Mouse (Mus musculus): ENCODE measurements around the gene Sema3b.

The Sema3b gene

DNA sequence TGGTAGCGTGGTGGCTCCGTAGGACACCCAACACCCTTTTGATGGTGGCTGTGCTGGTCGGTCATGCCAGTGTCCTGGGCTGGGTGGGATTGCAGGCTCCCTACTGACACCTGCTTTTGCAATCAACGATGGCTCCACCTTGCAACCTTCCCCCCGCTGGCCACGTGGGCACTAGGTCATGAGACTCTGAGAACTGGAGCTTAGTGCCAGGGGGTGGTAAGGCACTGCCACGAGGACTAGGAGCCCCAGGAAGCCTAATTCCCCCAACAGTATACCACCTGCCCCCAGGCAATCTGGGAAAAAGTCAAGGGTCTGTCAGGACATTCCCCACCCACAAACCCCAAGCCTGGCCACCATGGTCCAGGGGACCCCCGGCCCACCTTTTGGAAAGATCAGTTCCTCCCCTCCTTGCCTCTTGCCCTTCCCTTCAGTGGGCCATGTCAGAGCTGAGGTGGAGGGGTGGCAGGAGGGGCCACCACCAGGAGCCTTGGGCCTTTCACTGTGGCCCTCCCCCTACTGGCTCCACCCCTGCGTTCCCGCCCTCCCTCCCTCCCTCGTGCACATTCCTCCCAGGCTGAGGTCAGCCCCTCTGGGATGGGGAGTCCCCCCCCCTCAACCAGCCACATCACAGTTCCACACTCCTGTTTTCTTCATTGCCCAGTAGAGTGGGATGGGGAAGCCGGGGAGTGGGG lies at the start of gene Sema3b:
TSS of gene Sema3b (minus strand) at position 489 of the 692 bp plus-strand sequence.
- peak; percentile 52 to 70 for DNase-seq

- DNase-seq: no peak
These were observed 49.1 kb upstream of the Sema3b start for GRCm38 (mm10) chr9:107658096-107658495.

DNA sequence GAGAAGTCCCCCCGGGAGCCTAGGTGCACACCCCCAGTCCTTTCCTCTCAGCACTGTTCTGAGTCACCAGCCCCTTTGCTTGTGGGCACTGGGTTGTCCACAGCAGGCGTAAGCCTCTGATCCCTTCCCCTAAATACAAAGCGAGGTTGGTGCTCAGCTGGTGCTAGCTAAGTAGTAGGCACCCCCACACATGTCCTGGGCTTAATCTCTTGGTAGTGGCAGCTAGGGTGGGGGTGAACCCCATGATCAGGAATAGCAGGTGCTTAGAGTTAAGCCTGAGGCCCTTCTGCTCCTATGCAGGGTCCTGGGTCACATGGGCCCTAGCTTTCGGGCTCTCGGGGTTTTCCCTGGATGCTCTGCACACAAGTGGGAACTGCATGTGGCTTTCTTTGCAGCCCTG lies 48.1 kb upstream of the Sema3b start:
- no peak for DNase-seq

DNA sequence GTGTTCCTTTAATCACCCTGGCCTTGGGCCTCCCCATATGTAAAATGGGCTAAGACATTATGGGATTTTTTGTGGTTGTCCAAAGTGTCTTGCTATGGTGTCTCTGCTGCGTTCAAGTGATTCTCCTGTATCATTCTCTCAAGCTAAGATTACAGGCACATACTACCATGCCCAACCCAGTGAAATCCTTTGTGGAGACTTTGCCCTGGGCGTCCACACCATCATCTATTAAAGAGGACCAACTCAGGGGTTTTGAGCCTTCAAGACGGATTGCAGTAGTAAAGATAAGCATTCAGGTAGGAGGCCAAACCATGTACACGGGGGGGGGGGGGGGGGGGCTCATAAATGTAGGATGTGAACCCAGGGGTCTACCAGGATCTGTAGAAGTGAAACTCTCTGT lies 45.6 kb upstream of the Sema3b start:
- DNase-seq: no peak

GRCm38 (mm10) chr9:107653474-107653873 lies 44.4 kb upstream of the Sema3b start:
- DNase-seq: no peak

- DNase-seq: no peak
These were observed 41.9 kb upstream of the Sema3b start for GRCm38 (mm10) chr9:107650708-107651481.

DNA sequence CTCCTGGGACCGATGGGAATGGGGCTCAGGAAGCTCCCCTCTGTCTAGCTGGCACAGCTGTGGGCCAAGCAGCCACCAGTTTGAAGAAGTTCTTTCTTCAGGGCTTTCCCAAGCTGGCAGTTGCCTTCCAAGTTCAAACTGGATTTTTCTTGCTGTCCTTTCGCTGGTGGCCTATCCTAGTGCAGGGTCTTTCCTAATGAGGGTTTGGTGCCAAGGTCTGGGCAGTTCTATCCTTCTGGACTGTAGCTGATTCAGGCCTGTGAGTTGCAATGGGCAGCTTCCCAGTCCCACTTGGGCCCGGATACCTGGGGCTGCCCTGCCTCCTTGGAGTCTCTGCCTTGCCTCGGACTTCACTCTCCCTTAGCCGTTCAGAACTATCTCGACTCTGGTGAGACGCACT lies 41.2 kb upstream of the Sema3b start:
- no peak for DNase-seq

DNA sequence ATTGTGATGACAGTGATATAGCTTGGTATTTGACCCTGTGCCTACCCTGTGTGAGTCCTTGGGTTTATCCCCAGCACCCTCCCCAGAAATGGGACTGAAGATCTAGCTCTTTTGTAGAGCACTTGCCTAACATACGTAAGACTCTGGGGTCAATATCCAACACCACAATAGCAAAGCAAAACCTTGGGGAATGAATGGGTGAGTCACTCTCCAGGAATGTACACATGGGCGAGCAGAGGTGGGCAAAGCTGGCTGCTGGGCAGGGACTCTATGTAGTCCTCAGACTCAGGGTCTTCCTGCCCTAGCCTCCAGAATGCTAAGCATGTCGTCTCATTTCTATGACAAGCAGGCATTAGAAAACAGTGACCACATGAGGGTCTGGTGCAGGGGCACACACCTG lies 39.7 kb upstream of the Sema3b start:
- no peak for DNase-seq

DNA sequence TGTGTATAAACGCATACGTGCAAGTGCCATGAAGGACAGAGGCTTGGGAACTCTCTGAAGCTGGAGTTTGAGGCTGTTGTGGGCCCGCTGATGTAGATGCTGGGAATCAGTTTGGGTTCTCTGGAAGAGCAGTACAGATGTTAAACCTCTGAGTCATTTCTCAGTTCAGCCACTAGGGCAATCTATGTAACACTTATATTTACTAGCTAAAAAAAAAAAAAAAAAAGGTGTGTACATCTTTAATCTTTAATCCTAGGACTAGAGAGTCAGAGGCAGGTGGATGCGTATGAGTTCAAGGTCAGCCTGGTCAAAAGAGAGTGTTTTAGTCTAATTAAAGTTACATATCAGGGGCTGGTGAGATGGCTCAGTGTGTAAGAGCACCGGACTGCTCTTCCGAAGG lies 37.9 kb upstream of the Sema3b start:
- no peak for DNase-seq

DNA sequence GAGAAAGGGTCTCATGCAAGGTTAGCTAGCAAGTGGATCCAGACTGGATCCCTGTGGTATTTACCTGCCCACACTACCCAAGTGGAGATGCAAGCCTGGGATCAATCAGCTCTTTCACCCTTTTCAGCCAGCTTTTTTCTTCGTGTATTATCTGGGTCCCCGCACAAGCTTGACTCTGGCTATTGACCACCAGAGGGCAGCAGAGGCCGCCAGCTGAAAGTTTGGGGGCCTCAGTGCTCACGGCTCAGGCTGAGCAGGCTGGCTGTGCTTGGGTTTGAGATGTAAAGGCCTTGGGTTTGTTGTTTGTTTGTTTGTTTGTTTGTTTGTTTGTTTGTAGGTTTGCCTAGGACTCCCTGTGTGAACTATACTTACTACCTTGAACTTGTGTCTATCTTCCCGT lies 36.5 kb upstream of the Sema3b start:
- DNase-seq: peak; percentile 89 to 90

DNA sequence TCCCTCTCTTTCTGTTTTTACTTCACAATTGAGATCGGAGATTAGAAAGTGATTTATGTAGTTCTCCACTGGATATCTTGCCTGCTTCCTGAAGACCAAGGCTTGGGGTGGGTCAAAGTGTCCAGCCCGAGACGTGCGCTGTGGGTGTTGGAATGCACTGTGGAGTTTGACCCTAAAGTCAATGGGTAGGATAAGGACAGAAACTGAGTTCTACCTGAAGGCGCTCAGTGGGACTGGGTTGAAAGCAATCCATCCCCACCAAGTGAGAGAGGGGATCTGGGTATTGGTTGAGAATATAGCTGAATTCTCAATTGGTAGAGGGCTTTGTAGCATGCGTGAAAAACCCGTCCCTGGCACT lies 36.1 kb upstream of the Sema3b start:
- no peak for DNase-seq

- peak; percentile 96 for DNase-seq
These were observed 35.6 kb upstream of the Sema3b start for GRCm38 (mm10) chr9:107644495-107645152.

DNA sequence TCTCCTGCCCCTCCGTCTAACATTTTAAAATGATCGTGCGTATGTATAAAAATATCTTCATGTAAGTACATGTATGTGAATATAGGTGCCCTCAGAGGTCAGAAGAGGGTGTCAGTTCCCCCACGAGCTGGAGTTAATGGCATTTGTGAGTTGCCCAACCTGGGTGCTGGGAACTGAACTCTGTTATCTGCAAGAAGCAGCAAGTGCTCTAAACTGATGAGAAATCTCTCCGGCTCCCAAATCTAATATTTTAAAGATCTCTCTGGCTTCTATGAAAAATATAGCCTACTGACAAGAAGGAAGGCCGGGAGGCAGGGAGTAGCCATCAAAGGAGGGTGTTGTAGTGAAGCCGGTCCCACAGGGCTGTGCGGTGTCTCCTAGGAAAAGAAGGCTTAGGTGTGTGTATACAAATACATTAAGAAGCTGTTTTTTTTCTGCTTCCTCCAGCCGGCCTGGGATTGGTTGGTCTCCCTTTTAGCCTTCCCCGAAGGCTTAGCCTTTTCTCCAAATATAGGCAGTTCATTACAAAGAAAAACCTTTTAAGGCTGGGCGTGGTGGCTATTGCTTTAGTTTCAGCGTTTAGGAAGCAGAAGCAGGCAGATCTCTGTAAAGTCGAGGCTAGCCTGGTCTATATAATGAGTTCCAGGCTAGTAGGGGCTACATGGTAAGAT lies 34.6 kb upstream of the Sema3b start:
- DNase-seq: no peak

GRCm38 (mm10) chr9:107641666-107642065 lies 32.6 kb upstream of the Sema3b start:
- no peak for DNase-seq

DNA sequence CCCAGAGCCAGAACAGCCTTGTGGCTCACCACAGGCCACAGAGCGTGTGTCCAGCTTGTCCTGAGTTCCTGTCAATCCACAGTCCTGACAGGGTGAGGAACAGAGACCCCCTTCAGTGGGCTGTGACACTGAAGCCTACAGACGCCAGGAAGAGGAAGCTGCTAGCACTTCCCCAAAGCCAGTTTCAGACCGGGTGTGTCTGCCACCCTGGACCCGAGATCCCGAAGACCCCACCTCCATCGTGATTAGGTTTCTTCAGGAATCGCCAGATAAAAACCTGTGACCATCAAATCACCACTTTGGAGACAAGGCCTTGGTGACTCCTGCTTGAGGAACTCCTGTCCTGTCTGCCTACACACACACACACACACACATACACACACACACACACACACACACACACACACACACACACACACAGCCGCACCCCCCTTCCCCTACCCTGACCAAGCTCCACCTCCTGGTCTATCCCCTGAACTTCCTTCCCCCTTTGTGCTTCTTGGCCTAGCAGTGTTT lies 31.3 kb upstream of the Sema3b start:
- peak; percentile 33 to 55 for DNase-seq

DNA sequence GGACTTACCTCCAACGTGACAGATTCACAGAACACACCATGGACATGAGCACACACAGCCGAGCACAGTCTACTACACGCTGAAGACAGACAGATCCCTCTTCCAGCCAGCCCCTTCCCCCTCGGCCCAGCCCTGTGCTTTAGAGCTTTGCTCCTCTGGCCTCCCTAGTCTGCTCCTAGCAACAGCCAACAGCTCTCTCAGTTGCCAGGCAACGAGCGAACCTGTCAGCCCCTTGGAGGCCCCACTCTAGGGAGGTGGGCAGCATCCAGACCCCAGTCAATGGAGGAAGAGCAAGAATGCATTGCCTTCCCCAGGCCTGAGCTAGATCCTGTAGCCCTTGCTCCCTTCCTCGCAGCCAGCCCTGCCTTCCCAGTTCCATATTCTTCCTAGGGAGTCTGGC lies 28.0 kb upstream of the Sema3b start:
- DNase-seq: no peak

DNA sequence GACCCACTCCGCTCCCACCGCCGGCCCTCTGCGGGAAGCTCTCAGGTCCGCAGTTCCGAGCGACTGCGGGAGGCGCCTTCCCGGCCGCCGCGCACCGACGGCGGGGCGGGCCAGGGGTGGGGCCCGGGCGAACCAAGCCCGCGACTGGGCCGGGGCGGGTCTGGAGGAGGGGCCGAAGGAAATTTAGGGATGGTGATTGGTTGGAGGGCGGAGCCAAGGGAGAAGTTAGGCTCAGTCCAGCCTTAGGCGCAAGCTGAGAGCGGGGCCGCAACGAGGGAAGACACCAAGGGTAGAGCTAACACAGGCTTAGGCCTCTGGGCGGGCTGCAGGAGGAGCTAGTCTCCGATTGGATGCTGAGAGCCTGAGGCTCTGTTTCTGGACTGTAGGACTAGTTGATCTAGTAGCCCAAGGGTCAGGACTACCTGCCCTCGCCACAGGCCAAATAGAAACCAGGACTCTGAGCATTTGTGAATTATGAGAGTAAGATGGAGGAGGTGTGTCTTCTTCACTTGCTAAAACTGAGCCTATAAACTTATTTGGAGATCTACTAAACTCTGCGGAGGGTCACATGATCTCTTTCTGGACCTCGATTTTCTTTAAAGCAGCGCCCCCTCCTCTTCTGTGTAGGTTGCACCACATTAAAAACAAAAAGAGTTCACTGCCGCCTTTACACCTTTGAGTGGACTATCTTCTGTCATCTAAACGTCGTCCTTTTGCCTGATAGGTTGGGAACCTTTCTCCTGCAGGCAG lies 26.4 kb upstream of the Sema3b start, which contains the start of gene Gnai2:
TSS of gene Gnai2 (minus strand) at position 89 of the 750 bp plus-strand sequence.
- DNase-seq: peak; percentile 96 to 97

DNA sequence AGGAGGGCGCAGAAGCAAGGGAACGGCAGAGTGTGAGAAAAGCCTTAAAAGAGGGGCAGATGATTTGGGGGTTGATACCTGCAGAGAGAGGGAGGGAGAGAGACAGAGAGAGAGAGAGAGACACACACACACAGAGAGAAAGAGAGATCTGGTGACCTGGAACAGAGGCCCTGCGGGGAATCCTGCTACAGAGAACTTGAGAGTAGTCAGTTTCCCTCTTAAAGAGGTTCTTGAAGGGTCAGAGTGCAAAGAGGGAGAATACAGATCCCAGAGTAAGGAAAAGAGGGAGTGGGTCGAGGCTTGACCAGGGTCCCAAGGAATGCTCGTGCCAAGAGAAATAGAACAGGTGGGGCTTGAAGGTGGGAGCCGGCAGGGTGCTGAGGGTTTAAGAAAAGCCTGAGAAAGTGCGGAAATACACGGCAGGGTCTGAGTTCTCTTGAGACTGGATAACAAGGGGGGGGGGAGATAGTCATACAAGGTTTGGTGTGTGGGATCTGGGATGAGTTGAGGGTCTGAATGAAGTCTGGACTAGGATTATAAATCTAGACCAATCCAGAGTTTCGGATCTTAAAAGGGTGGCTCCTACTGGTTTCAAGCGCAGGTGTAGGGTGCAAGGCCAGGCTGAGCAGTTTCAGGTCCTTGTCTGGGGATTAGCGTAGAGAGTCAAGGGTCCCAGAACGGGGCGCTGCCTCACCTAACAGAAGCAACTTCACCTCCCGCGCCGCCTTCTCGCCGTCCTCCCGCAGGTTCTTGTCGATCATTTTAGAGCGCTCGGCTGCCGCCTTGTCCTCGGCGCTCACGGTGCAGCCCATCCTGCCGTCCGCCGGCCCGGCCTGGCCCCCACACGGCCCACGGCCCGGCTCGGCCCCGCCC lies 25.6 kb upstream of the Sema3b start:
- DNase-seq: no peak

- peak; percentile 45 to 68 for DNase-seq
These were observed 24.8 kb upstream of the Sema3b start for GRCm38 (mm10) chr9:107633661-107634405.

DNA sequence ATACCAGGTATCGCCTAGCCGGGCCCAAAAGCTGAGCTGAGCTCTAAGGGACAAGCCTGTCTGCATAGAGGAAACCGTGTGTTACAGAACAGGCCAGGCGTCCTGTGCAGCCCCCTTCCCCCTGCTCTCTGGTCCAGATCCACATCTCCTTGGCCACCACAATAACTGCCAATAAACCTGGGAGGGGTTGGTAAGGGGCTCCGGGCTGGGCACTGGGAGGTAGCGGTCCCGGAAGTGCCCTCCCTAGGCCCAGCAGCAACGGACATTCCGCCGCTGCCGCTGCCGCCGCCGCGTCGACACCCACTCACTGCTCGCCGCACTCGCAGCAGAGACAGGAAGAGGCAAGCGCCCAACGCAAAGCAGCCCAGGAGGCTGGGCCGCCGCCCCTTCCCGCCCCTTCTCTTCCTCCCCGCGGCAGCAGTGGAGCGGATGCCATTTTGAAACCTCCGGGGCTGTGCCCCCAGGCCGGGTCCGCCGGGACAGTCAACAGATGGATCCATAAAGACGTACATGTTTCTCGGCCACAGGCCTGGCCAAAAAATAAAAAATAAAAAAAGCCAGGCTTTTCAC lies 24.1 kb upstream of the Sema3b start:
- DNase-seq: peak; percentile 85 to 92

All from kidney, postnatal 4 days (tissue).